Mouse (Mus musculus) liver, adult 2 months (tissue): ENCODE results near the gene Cry2. TPM values are rescaled to one million over a fixed set of nuclear protein-coding genes. Genes with fewer than 3 reads are reported as not detected.
A peak's percentile ranks its signal among the peaks of the same experiment; 100 is the strongest.

ENCODE experiments used
- DNase-seq: peaks from one replicate; pipeline ENCODE4 v3.0.0-alpha.2; 2011; ENCODE audit warnings: low read depth, low spot score; ENCODE audit errors: extremely low read depth
- H3K27ac ChIP-seq: fragments of 200-500 bp; replicated peaks from 2 replicates; pipeline ENCODE4 v1.5.1; 2012; ENCODE audit warnings: low read depth, mild to moderate bottlenecking, control low read depth, inconsistent platforms, low read length; ENCODE audit not compliant: insufficient read depth
- H3K27me3 ChIP-seq: fragments of 200-500 bp; 2 replicates; pipeline ENCODE4 v1.6.1; 2012; ENCODE audit warnings: mild to moderate bottlenecking, moderate library complexity, low read length, inconsistent platforms; ENCODE audit not compliant: control insufficient read depth, insufficient read depth
- H3K36me3 ChIP-seq: fragments of 200-500 bp; 2 replicates; pipeline ENCODE4 v1.6.1; 2012; ENCODE audit warnings: low read length, inconsistent platforms; ENCODE audit not compliant: control insufficient read depth, insufficient read depth
- H3K4me1 ChIP-seq: fragments of 200-500 bp; 2 replicates; pipeline ENCODE4 v1.6.1; 2011; ENCODE audit warnings: low read length; ENCODE audit not compliant: control insufficient read depth, insufficient read depth
- H3K4me3 ChIP-seq: fragments of 200-500 bp; 2 replicates; pipeline ENCODE4 v1.5.1; 2011; ENCODE audit warnings: low read depth, mild to moderate bottlenecking, control low read depth, low read length, moderate library complexity; ENCODE audit not compliant: insufficient read depth
- H3K79me2 ChIP-seq: fragments of 200-500 bp; 2 replicates; pipeline ENCODE4 v1.6.1; 2012; ENCODE audit warnings: inconsistent platforms, mild to moderate bottlenecking, low read length, moderate library complexity; ENCODE audit not compliant: control insufficient read depth, insufficient read depth
- H3K9ac ChIP-seq: fragments of 200-500 bp; 2 replicates; pipeline ENCODE4 v1.6.1; 2012; ENCODE audit warnings: low read depth, mild to moderate bottlenecking, control low read depth, inconsistent platforms, low read length
- CTCF ChIP-seq: fragments of 200-500 bp; IDR thresholded peaks from 2 replicates; pipeline ENCODE4 v1.5.1; 2011; ENCODE audit warnings: low read depth, low read length, control low read depth
- POLR2A ChIP-seq: fragments of 200-500 bp; IDR thresholded peaks from 2 replicates; pipeline ENCODE4 v1.6.1; 2011; ENCODE audit warnings: low read length, control low read depth; ENCODE audit not compliant: insufficient read depth; ENCODE audit errors: extremely low read depth
- WGBS: fragments of 180-500 bp; shearing (Covaris S2); methylation state at CpG from one replicate; pipeline ENCODE4 v1.1.7; 2018; 5-methylcytosine and 5-hydroxymethylcytosine counted together
- polyA plus RNA-seq: library from polyadenylated mRNA; depleted of rRNA; stranded (reverse); fragments of >200 nt; gene quantifications from 2 replicates; pipeline ENCODE4 v1.2.3, GENCODE M21; 2012
- total RNA-seq: library from RNA; depleted of rRNA; stranded (reverse); fragments of >200 nt; gene quantifications from 2 replicates; pipeline ENCODE4 v1.2.3, GENCODE M21; 2014

Cry2 gene
- total and polyA plus RNA-seq, 2 experiments: 17.1 to 20.5 TPM

- peaks cover 8% of the 10 kb centered on the region; the same call in 1 of the 2 replicates for H3K4me1 ChIP-seq
- H3K27ac ChIP-seq: no peak overlapping the region
- no peak for TF ChIP-seq CTCF
- TF ChIP-seq POLR2A: no peak
- no peaks in the 10 kb centered on the region for H3K27me3 ChIP-seq
- H3K79me2 ChIP-seq: peaks cover 6% of the 10 kb centered on the region; the same call in 1 of the 2 replicates
- no peak overlapping the region for H3K4me3 ChIP-seq
- WGBS: 79% methylated on average over 10 of the region's 10 CpGs
- no peak for DNase-seq
- H3K9ac ChIP-seq: no peak overlapping the region
- H3K36me3 ChIP-seq: no peaks in the 10 kb centered on the region
Observed at GRCm38 (mm10) chr2:92371971-92372690, 61.7 kb downstream of the Cry2 start.

- no peaks in the 10 kb centered on the region for H3K27me3 ChIP-seq
- H3K27ac ChIP-seq: no peak overlapping the region
- 14% methylated on average over 45 of the region's 45 CpGs for WGBS
- H3K9ac ChIP-seq: peak overlapping the region; percentile 68
- H3K4me1 ChIP-seq: peaks cover 4% of the 10 kb centered on the region; the same call in 1 of the 2 replicates
- H3K4me3 ChIP-seq: peak overlapping the region; percentile 55
- H3K36me3 ChIP-seq: no peaks in the 10 kb centered on the region
- H3K79me2 ChIP-seq: peaks cover 4% of the 10 kb centered on the region; the same call in 1 of the 2 replicates
- no peak for DNase-seq
- TF ChIP-seq CTCF (no peak), POLR2A (no peak)
Observed at GRCm38 (mm10) chr2:92370821-92371805, 62.7 kb downstream of the Cry2 start.

GRCm38 (mm10) chr2:92370375-92370774 is 63.5 kb downstream of the Cry2 start:
- Histone ChIP-seq H3K9ac (peak overlapping the region; percentile 68), H3K4me3 (peak overlapping the region; percentile 55; the same call in 1 of the 2 replicates), H3K79me2 (no peaks in the 10 kb centered on the region), H3K27ac (no peak overlapping the region), H3K27me3 (no peaks in the 10 kb centered on the region), H3K36me3 (no peaks in the 10 kb centered on the region), H3K4me1 (peaks cover 4% of the 10 kb centered on the region; the same call in 1 of the 2 replicates)
- WGBS: 24% methylated on average over 19 of the region's 19 CpGs
- DNase-seq: no peak
- TF ChIP-seq CTCF: no peak
- TF ChIP-seq POLR2A: no peak

- 34% methylated on average over 20 of the region's 20 CpGs for WGBS
- no peaks in the 10 kb centered on the region for H3K27me3 ChIP-seq
Observed at GRCm38 (mm10) chr2:92367383-92368029, 66.3 kb downstream of the Cry2 start.

GRCm38 (mm10) chr2:92365568-92365967 is 68.3 kb downstream of the Cry2 start:
- Histone ChIP-seq H3K4me1 (no peaks in the 10 kb centered on the region), H3K36me3 (no peaks in the 10 kb centered on the region), H3K4me3 (no peak overlapping the region), H3K79me2 (no peaks in the 10 kb centered on the region), H3K27ac (no peak overlapping the region), H3K9ac (no peak overlapping the region), H3K27me3 (no peaks in the 10 kb centered on the region)
- TF ChIP-seq CTCF: no peak
- TF ChIP-seq POLR2A: no peak
- 90% methylated on average over 10 of the region's 10 CpGs for WGBS
- no peak for DNase-seq

More at GRCm38 (mm10) chr2:92367383-92368029, 66.3 kb downstream of the Cry2 start:
- DNase-seq: no peak
- H3K36me3 ChIP-seq: no peaks in the 10 kb centered on the region
- H3K4me1 ChIP-seq: peaks cover 1% of the 10 kb centered on the region; the same call in 1 of the 2 replicates
- H3K9ac ChIP-seq: no peak overlapping the region
- no peaks in the 10 kb centered on the region for H3K79me2 ChIP-seq
- no peak overlapping the region for H3K27ac ChIP-seq
- H3K4me3 ChIP-seq: no peak overlapping the region
- no peak for TF ChIP-seq CTCF
- no peak for TF ChIP-seq POLR2A
